Mouse (Mus musculus): ENCODE measurements around the gene Gramd4.

DNA sequence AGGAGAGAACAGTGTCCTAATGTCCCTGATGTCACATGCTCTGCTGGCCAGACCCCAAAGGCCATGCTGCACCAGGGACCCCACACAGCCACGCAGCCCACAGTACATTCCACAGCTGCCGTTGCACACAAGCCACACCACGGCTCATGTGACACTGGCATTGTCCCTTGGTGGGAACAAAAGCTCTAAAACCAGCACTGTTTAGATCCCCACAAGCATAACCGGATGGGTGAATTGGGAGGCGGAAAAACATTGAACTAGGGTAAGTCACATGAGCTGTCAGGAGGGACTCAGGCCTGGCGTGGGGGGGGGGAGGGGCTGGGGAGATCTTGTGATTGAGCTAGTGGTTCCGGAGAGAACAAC, 111.0 kb downstream of the Gramd4 start:
- no peak for TF ChIP-seq TAL1 (IDR thresholded peaks at IDR 0.05; ENCODE audit: low read length)
- TF ChIP-seq GATA1 (IDR thresholded peaks at IDR 0.05; ENCODE audit: low read length) = no peak
